Mouse (Mus musculus) midbrain, embryonic 13.5 days (tissue): ENCODE data around the gene Dpf2. TPM values are rescaled to one million over a fixed set of nuclear protein-coding genes. Genes with fewer than 3 reads are reported as not detected.

Experiments used
- ATAC-seq: fragments of 200-750 bp; cut with Nextera tagmentation; 2 replicates; pipeline ENCODE4 v1.8.0; 2017; ENCODE audit warnings: mild to moderate bottlenecking, moderate TSS enrichment, moderate library complexity
- H3K27ac ChIP-seq: fragments of 300-500 bp; sonication (generic); 2 replicates; pipeline ENCODE4 v1.5.1; 2015; ENCODE audit warnings: inconsistent platforms, mild to moderate bottlenecking, moderate library complexity
- H3K27me3 ChIP-seq: fragments of 300-500 bp; sonication (generic); 2 replicates; pipeline ENCODE4 v1.6.1; 2015; ENCODE audit warnings: mild to moderate bottlenecking, inconsistent platforms
- H3K36me3 ChIP-seq: fragments of 300-500 bp; sonication (generic); 2 replicates; pipeline ENCODE4 v1.6.1; 2015; ENCODE audit warnings: mild to moderate bottlenecking, inconsistent platforms
- H3K4me1 ChIP-seq: fragments of 300-500 bp; sonication (generic); replicated peaks from 2 replicates; pipeline ENCODE4 v1.6.1; 2015; ENCODE audit warnings: inconsistent platforms
- H3K4me2 ChIP-seq: fragments of 300-500 bp; sonication (generic); replicated peaks from 2 replicates; pipeline ENCODE4 v1.6.1; 2015; ENCODE audit warnings: moderate library complexity, mild to moderate bottlenecking, inconsistent platforms
- H3K4me3 ChIP-seq: fragments of 300-500 bp; sonication (generic); replicated peaks from 2 replicates; pipeline ENCODE4 v1.5.1; 2015; ENCODE audit warnings: mild to moderate bottlenecking, inconsistent platforms
- H3K9ac ChIP-seq: fragments of 300-500 bp; sonication (generic); replicated peaks from 2 replicates; pipeline ENCODE4 v1.6.1; 2015; ENCODE audit warnings: mild to moderate bottlenecking, inconsistent platforms
- H3K9me3 ChIP-seq: fragments of 300-500 bp; sonication (generic); 2 replicates; pipeline ENCODE4 v1.6.1; 2016; ENCODE audit warnings: mild to moderate bottlenecking, inconsistent platforms
- WGBS: fragments of 180-500 bp; shearing (Covaris S2); methylation state at CpG from one replicate; pipeline ENCODE4 v1.1.7; 2015; 5-methylcytosine and 5-hydroxymethylcytosine counted together
- polyA plus RNA-seq: library from polyadenylated mRNA; unstranded; fragments of >200 nt; fragmentation: Nextera tagmentation; extraction: Ambion mirVana; gene quantifications from 2 replicates; pipeline ENCODE4 v1.2.1, GENCODE M21; 2015

The Dpf2 gene
- polyA plus RNA-seq, 1 experiment from 2014 or later, result 158 TPM

GRCm38 (mm10) chr19:5849843-5850527, 62.8 kb downstream of the Dpf2 start:
- 31% methylated on average over 11 of the region's 11 CpGs for WGBS
- 0 out of 2 replicates have a peak overlapping the region, but pooled peaks have one; percentile 11 for H3K4me2 ChIP-seq
- H3K9ac ChIP-seq, result 0 out of 2 replicates have a peak overlapping the region, but pooled peaks have one; percentile 21
- no peak overlapping the region; the same call in 1 of the 2 replicates for H3K27ac ChIP-seq
- H3K9me3 ChIP-seq, result no peaks in the 10 kb centered on the region
- peak; percentile 25 for ATAC-seq
- H3K4me1 ChIP-seq, result peaks cover 59% of the 10 kb centered on the region
- peaks cover 22% of the 10 kb centered on the region for H3K36me3 ChIP-seq
- no peaks in the 10 kb centered on the region for H3K27me3 ChIP-seq
- H3K4me3 ChIP-seq, result no peak overlapping the region

GRCm38 (mm10) chr19:5848826-5849672, 63.8 kb downstream of the Dpf2 start:
- Histone ChIP-seq H3K4me1 (peaks cover 68% of the 10 kb centered on the region), H3K4me3 (peak overlapping the region; percentile 5; the same call in 1 of the 2 replicates), H3K36me3 (peaks cover 16% of the 10 kb centered on the region), H3K9me3 (no peaks in the 10 kb centered on the region), H3K27ac (peak overlapping the region; percentile 98), H3K27me3 (no peaks in the 10 kb centered on the region), H3K9ac (peak overlapping the region; percentile 46), H3K4me2 (peak overlapping the region; percentile 17; the same call in 1 of the 2 replicates)
- no peak for ATAC-seq
- 46% methylated on average over 13 of the region's 13 CpGs for WGBS

- Histone ChIP-seq H3K4me2 (peak overlapping the region; percentile 65; the same call in 1 of the 2 replicates), H3K9ac (peak overlapping the region; percentile 60), H3K4me1 (peaks cover 76% of the 10 kb centered on the region), H3K9me3 (no peaks in the 10 kb centered on the region), H3K4me3 (no peak overlapping the region), H3K36me3 (peaks cover 16% of the 10 kb centered on the region), H3K27ac (peak overlapping the region; percentile 98), H3K27me3 (no peaks in the 10 kb centered on the region)
- 67% methylated on average over 14 of the region's 14 CpGs for WGBS
- ATAC-seq, result no peak
Measured at GRCm38 (mm10) chr19:5848032-5848825, 64.6 kb downstream of the Dpf2 start.

GRCm38 (mm10) chr19:5847306-5847796, 65.5 kb downstream of the Dpf2 start:
- peaks cover 8% of the 10 kb centered on the region for H3K36me3 ChIP-seq
- H3K4me2 ChIP-seq, result peak overlapping the region; percentile 65
- no peaks in the 10 kb centered on the region for H3K9me3 ChIP-seq
- peaks cover 85% of the 10 kb centered on the region for H3K4me1 ChIP-seq
- peak overlapping the region; percentile 98 for H3K27ac ChIP-seq
- WGBS, result 47% methylated on average over 4 of the region's 4 CpGs
- H3K27me3 ChIP-seq, result no peaks in the 10 kb centered on the region
- no peak overlapping the region; the same call in 1 of the 2 replicates for H3K4me3 ChIP-seq
- no peak for ATAC-seq
- H3K9ac ChIP-seq, result peak overlapping the region; percentile 60

- Histone ChIP-seq H3K9ac (peak overlapping the region; percentile 60), H3K9me3 (no peaks in the 10 kb centered on the region), H3K4me2 (peak overlapping the region; percentile 65), H3K4me1 (peaks cover 88% of the 10 kb centered on the region), H3K27me3 (no peaks in the 10 kb centered on the region), H3K27ac (peak overlapping the region; percentile 98), H3K36me3 (0 out of 2 replicates have a peak, but pooled peaks cover 3% of the 10 kb centered on the region), H3K4me3 (peak overlapping the region; percentile 35)
- 3% methylated on average over 16 of the region's 16 CpGs for WGBS
- ATAC-seq, result peak; percentile 90
Measured at GRCm38 (mm10) chr19:5846557-5847305, 66.1 kb downstream of the Dpf2 start.

Other genes starting within 250 kb of the Dpf2 start
- 10.8 and 14.1 TPM in 2 replicates for gene Sipa1, start 249.3 kb downstream of the Dpf2 start, polyA plus RNA-seq
- 11.4 and 15.1 TPM in 2 replicates for gene Map3k11, start 224.3 kb downstream of the Dpf2 start, polyA plus RNA-seq
- 25.6 and 29.1 TPM in 2 replicates for gene Pcnx3, start 224.1 kb downstream of the Dpf2 start, polyA plus RNA-seq
- gene Kcnk7, start 208.6 kb downstream of the Dpf2 start, polyA plus RNA-seq, result 0.15 TPM in 1 of 2 replicates, not detected in the other
- gene Ehbp1l1, start 186.7 kb downstream of the Dpf2 start, polyA plus RNA-seq, result 8.9 and 10.5 TPM in 2 replicates
- 179 and 197 TPM in 2 replicates for gene Fam89b, start 183.4 kb downstream of the Dpf2 start, polyA plus RNA-seq
- 7.1 and 9.5 TPM in 2 replicates for gene Ltbp3, start 172.1 kb downstream of the Dpf2 start, polyA plus RNA-seq
- 64.9 and 70.0 TPM in 2 replicates for gene Scyl1, start 141.6 kb downstream of the Dpf2 start, polyA plus RNA-seq
- gene Frmd8, start 37.7 kb downstream of the Dpf2 start, polyA plus RNA-seq, result 16.8 and 19.0 TPM in 2 replicates
- 1.4 and 2.0 TPM in 2 replicates for gene Slc25a45, start 35.2 kb downstream of the Dpf2 start, polyA plus RNA-seq
- gene Tigd3, start 18.9 kb downstream of the Dpf2 start, polyA plus RNA-seq, result 16.4 and 16.9 TPM in 2 replicates
- 7.5 and 7.8 TPM in 2 replicates for gene Cdc42ep2, start 11.8 kb upstream of the Dpf2 start, polyA plus RNA-seq
- gene Pola2, start 51.2 kb upstream of the Dpf2 start, polyA plus RNA-seq, result 31.6 and 32.1 TPM in 2 replicates
- not detected in 2 replicates for gene Slc22a20, start 73.1 kb upstream of the Dpf2 start, polyA plus RNA-seq
- 1.9 and 2.3 TPM in 2 replicates for gene Capn1, start 102.9 kb upstream of the Dpf2 start, polyA plus RNA-seq
- gene Syvn1, start 133.6 kb upstream of the Dpf2 start, polyA plus RNA-seq, result 27.8 and 33.8 TPM in 2 replicates
- gene Mrpl49, start 144.8 kb upstream of the Dpf2 start, polyA plus RNA-seq, result 73.7 and 74.7 TPM in 2 replicates
- 632 and 647 TPM in 2 replicates for gene Fau, start 144.8 kb upstream of the Dpf2 start, polyA plus RNA-seq
- 27.4 and 33.1 TPM in 2 replicates for gene Znhit2, start 148.2 kb upstream of the Dpf2 start, polyA plus RNA-seq
- gene Tm7sf2, start 155.4 kb upstream of the Dpf2 start, polyA plus RNA-seq, result 44.1 and 45.9 TPM in 2 replicates
- 90.8 and 91.4 TPM in 2 replicates for gene Vps51, start 164.2 kb upstream of the Dpf2 start, polyA plus RNA-seq
- not detected in 2 replicates for gene Tmem262, start 167.0 kb upstream of the Dpf2 start, polyA plus RNA-seq
- 2.4 TPM in 2 replicates for gene Gm28374, start 169.2 kb upstream of the Dpf2 start, polyA plus RNA-seq
- gene Zfpl1, start 171.9 kb upstream of the Dpf2 start, polyA plus RNA-seq, result 83.3 and 84.8 TPM in 2 replicates
- gene Cdca5, start 172.0 kb upstream of the Dpf2 start, polyA plus RNA-seq, result 19.1 and 19.3 TPM in 2 replicates
- not detected in 2 replicates for gene AC131692.1, start 181.4 kb upstream of the Dpf2 start, polyA plus RNA-seq
- 0.52 and 0.58 TPM in 2 replicates for gene Naaladl1, start 192.8 kb upstream of the Dpf2 start, polyA plus RNA-seq
- gene Sac3d1, start 205.6 kb upstream of the Dpf2 start, polyA plus RNA-seq, result 35.1 and 41.8 TPM in 2 replicates
- 42.3 and 44.4 TPM in 2 replicates for gene Snx15, start 215.3 kb upstream of the Dpf2 start, polyA plus RNA-seq
- 0.27 TPM in 1 of 2 replicates, not detected in the other for gene Batf2, start 228.0 kb upstream of the Dpf2 start, polyA plus RNA-seq
- 115 and 118 TPM in 2 replicates for gene Arl2, start 228.5 kb upstream of the Dpf2 start, polyA plus RNA-seq